Mouse (Mus musculus): ENCODE measurements at regions not wholly inside any gene's neighbourhood (a gene's known extent, or its start where the extent isn't known, plus 50 kb on each side); places are given as distances from the start of the nearest gene placed in this dataset.

DNA sequence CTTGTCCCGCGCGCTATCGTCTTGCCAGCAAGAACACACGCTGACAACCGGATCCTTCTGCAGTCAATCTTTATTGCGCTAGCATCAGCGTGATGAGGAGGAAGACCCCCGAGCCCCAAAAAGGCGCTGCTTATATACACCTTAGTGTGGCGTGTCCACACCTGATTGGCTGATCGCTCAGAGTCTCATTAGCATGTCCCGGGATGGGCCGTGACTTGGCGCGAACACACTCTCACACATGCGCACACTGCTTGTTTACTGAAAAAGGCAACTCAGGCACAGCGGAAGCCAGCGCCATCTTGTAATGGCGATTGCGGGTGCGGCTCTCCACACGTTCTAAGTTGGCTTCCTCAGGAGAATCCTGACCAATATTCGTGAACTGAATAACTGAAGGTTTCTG is 111.5 kb downstream of the Tsen15 start:
- no peak overlapping the region for H3K4me3 ChIP-seq
- ATAC-seq (ENCODE audit: insufficient number of reproducible peaks, insufficient read depth, low FRiP score, low TSS enrichment, low read depth), result no peak
- H3K4me2 ChIP-seq, result no peak overlapping the region
- no peak overlapping the region for H3K9ac ChIP-seq
- H3K27me3 ChIP-seq, result no peaks in the 10 kb centered on the region
- H3K27ac ChIP-seq, result no peak overlapping the region
- H3K36me3 ChIP-seq, result no peaks in the 10 kb centered on the region
- H3K9me3 ChIP-seq, result no peaks in the 10 kb centered on the region
- WGBS, result 96% methylated on average over 24 of the region's 24 CpGs
- H3K4me1 ChIP-seq, result no peaks in the 10 kb centered on the region

DNA sequence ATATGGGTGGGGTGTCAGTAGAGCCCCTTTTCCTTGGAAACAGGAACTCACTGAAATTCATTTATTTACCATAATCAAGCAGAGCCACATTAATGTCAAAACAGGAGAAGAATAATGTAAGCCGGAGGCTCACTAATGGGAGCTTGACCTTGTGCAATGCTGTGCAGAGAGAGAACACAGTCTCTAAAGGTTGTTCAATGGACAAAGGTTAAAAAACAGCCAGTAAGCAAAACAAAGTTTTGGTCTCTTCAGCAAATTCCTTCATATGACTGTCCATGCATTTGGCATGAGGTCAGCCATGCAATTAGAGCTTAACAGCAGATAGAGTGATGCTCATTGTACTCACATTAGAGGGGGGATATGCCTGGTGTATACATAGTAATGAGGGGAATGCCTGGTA is 113.1 kb downstream of the Tsen15 start:
- 83% methylated on average over 1 of the region's 1 CpGs for WGBS
- Histone ChIP-seq H3K4me2 (no peak overlapping the region), H3K4me3 (no peak overlapping the region), H3K27ac (no peak overlapping the region), H3K9ac (no peak overlapping the region), H3K4me1 (no peaks in the 10 kb centered on the region), H3K9me3 (no peaks in the 10 kb centered on the region), H3K27me3 (no peaks in the 10 kb centered on the region), H3K36me3 (no peaks in the 10 kb centered on the region)
- no peak for ATAC-seq (ENCODE audit: insufficient number of reproducible peaks, insufficient read depth, low FRiP score, low TSS enrichment, low read depth)

GRCm38 (mm10) chr1:152269936-152270702 is 116.4 kb downstream of the Tsen15 start:
- Histone ChIP-seq H3K9me3 (no peaks in the 10 kb centered on the region), H3K4me1 (no peaks in the 10 kb centered on the region), H3K27ac (no peak overlapping the region), H3K9ac (no peak overlapping the region), H3K4me2 (no peak overlapping the region), H3K27me3 (no peaks in the 10 kb centered on the region), H3K36me3 (no peaks in the 10 kb centered on the region), H3K4me3 (no peak overlapping the region)
- ATAC-seq (ENCODE audit: insufficient number of reproducible peaks, insufficient read depth, low FRiP score, low TSS enrichment, low read depth), result no peak
- WGBS, result 75% methylated on average over 10 of the region's 10 CpGs

DNA sequence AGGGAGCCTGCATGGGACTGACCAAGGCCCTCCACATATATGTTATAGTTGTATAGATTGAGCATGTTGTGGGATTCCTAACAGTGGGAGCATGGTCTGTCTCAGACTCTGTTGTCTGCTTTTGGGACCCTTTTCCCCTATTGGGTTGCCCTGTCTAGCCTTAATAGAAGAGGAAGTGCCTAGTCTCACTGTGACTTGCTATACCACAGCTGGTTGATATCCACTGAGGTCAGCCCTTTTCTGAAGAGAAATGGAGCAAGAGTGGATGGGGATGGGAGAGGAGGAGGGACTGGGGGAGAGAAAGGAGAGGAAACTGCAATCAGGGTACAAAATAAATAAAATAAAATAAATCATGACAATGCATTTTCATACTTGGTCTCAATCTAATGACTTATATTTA is 120.1 kb downstream of the Tsen15 start:
- H3K27ac ChIP-seq, result no peak overlapping the region
- H3K4me1 ChIP-seq, result no peaks in the 10 kb centered on the region
- no peak overlapping the region for H3K4me3 ChIP-seq
- no peak overlapping the region for H3K9ac ChIP-seq
- ATAC-seq (ENCODE audit: insufficient number of reproducible peaks, insufficient read depth, low FRiP score, low TSS enrichment, low read depth), result no peak
- no peak overlapping the region for H3K4me2 ChIP-seq
- H3K27me3 ChIP-seq, result no peaks in the 10 kb centered on the region
- no peaks in the 10 kb centered on the region for H3K9me3 ChIP-seq
- no peaks in the 10 kb centered on the region for H3K36me3 ChIP-seq

- ATAC-seq (ENCODE audit: insufficient number of reproducible peaks, insufficient read depth, low FRiP score, low TSS enrichment, low read depth), result no peak
- Histone ChIP-seq H3K27me3 (no peaks in the 10 kb centered on the region), H3K9ac (no peak overlapping the region), H3K4me1 (no peaks in the 10 kb centered on the region), H3K36me3 (no peaks in the 10 kb centered on the region), H3K9me3 (no peaks in the 10 kb centered on the region), H3K27ac (no peak overlapping the region), H3K4me3 (no peak overlapping the region), H3K4me2 (no peak overlapping the region)
- WGBS, result 77% methylated on average over 6 of the region's 6 CpGs
Measured at GRCm38 (mm10) chr1:152264981-152265380, 121.5 kb downstream of the Tsen15 start.

DNA sequence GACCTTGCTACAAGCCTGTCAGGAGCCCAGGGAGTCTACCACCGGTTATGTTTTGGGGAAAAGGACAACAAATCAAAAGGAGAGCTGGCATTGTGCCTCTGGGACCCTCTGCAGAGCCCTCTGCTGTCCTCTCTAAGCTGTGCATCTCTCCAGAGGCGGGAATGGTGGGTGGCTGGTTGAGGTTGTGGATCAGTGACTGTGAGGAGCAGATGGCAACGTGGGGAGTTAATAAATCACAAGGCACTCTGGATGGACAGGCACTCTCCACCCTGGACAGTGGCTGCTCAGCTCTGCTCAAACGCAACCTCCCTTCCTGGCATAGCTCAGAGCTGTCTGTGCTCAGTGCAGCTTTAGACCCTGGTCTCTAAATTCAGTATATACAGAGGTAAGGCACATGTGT is 125.0 kb downstream of the Tsen15 start:
- no peak for ATAC-seq (ENCODE audit: insufficient number of reproducible peaks, insufficient read depth, low FRiP score, low TSS enrichment, low read depth)
- Histone ChIP-seq H3K36me3 (no peaks in the 10 kb centered on the region), H3K4me3 (no peak overlapping the region), H3K9ac (no peak overlapping the region), H3K9me3 (no peaks in the 10 kb centered on the region), H3K27ac (no peak overlapping the region), H3K4me2 (no peak overlapping the region), H3K27me3 (no peaks in the 10 kb centered on the region), H3K4me1 (0 out of 2 replicates have a peak, but pooled peaks cover 8% of the 10 kb centered on the region)
- WGBS, result 46% methylated on average over 4 of the region's 4 CpGs

- H3K9ac ChIP-seq, result no peak overlapping the region
- H3K4me1 ChIP-seq, result 0 out of 2 replicates have a peak, but pooled peaks cover 8% of the 10 kb centered on the region
- H3K27me3 ChIP-seq, result no peaks in the 10 kb centered on the region
- no peak overlapping the region for H3K4me2 ChIP-seq
- H3K9me3 ChIP-seq, result no peaks in the 10 kb centered on the region
- no peak for ATAC-seq (ENCODE audit: insufficient number of reproducible peaks, insufficient read depth, low FRiP score, low TSS enrichment, low read depth)
- no peaks in the 10 kb centered on the region for H3K36me3 ChIP-seq
- 78% methylated on average over 1 of the region's 1 CpGs for WGBS
- no peak overlapping the region for H3K27ac ChIP-seq
- H3K4me3 ChIP-seq, result no peak overlapping the region
Measured at GRCm38 (mm10) chr1:152260950-152261349, 125.5 kb downstream of the Tsen15 start.

GRCm38 (mm10) chr1:152258258-152258657 is 128.2 kb downstream of the Tsen15 start:
- no peak overlapping the region for H3K27ac ChIP-seq
- no peaks in the 10 kb centered on the region for H3K36me3 ChIP-seq
- H3K9me3 ChIP-seq, result no peaks in the 10 kb centered on the region
- H3K9ac ChIP-seq, result no peak overlapping the region
- no peak overlapping the region for H3K4me3 ChIP-seq
- H3K4me2 ChIP-seq, result no peak overlapping the region
- 61% methylated on average over 12 of the region's 12 CpGs for WGBS
- H3K4me1 ChIP-seq, result 0 out of 2 replicates have a peak, but pooled peaks cover 8% of the 10 kb centered on the region
- no peak for ATAC-seq (ENCODE audit: insufficient number of reproducible peaks, insufficient read depth, low FRiP score, low TSS enrichment, low read depth)
- H3K27me3 ChIP-seq, result no peaks in the 10 kb centered on the region

DNA sequence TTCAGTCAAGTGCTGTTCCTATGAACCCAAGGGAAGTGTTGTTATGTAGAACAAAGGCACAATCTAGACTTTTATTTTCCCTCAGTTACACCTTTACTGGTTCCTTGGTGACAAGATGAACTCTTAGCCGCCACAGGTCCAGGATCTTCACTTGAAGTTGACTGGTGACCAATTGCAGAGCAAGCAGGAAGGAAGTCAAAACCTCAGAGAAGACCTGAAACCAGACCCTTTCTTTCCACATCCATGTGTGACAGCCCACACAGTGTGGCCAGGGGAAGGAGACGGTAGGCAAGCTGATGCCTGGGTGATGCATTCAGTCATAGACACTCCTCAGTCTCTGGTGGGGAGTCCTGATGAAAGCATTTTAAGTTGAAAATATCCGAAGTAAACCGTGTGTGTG is 132.6 kb downstream of the Tsen15 start:
- H3K4me3 ChIP-seq, result no peak overlapping the region
- no peaks in the 10 kb centered on the region for H3K27me3 ChIP-seq
- H3K36me3 ChIP-seq, result no peaks in the 10 kb centered on the region
- 0 out of 2 replicates have a peak, but pooled peaks cover 8% of the 10 kb centered on the region for H3K4me1 ChIP-seq
- no peak for ATAC-seq (ENCODE audit: insufficient number of reproducible peaks, insufficient read depth, low FRiP score, low TSS enrichment, low read depth)
- H3K27ac ChIP-seq, result no peak overlapping the region
- H3K4me2 ChIP-seq, result no peak overlapping the region
- H3K9me3 ChIP-seq, result no peaks in the 10 kb centered on the region
- H3K9ac ChIP-seq, result no peak overlapping the region
- WGBS, result 71% methylated on average over 4 of the region's 4 CpGs

DNA sequence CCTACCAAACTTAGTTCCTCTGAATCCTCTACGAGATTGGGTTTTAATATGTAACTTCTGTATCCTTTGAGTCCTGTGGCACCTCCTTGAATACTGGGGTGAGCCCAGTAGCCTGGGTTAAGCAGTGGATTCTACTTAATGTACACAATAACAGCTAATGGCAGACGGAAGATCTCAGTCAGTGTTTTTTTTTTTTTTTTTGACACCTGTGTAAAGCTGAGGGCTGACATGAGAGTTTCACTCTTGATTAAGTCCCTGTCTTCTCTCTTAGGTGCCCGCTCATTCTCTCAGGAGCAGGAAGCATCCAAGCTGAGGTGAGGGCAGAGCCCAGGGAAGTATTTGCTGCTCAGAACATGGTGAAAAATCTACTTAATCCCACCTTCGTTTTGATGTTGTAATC is 133.0 kb downstream of the Tsen15 start:
- Histone ChIP-seq H3K4me1 (0 out of 2 replicates have a peak, but pooled peaks cover 5% of the 10 kb centered on the region), H3K9me3 (no peaks in the 10 kb centered on the region)
- ATAC-seq (ENCODE audit: insufficient number of reproducible peaks, insufficient read depth, low FRiP score, low TSS enrichment, low read depth), result no peak

GRCm38 (mm10) chr1:152252658-152253267 is 133.7 kb downstream of the Tsen15 start:
- no peak overlapping the region for H3K27ac ChIP-seq
- ATAC-seq (ENCODE audit: insufficient number of reproducible peaks, insufficient read depth, low FRiP score, low TSS enrichment, low read depth), result no peak
- no peaks in the 10 kb centered on the region for H3K27me3 ChIP-seq
- H3K4me3 ChIP-seq, result no peak overlapping the region
- H3K4me2 ChIP-seq, result no peak overlapping the region
- WGBS, result 82% methylated on average over 9 of the region's 9 CpGs
- H3K9me3 ChIP-seq, result no peaks in the 10 kb centered on the region
- no peaks in the 10 kb centered on the region for H3K36me3 ChIP-seq
- H3K4me1 ChIP-seq, result no peaks in the 10 kb centered on the region
- no peak overlapping the region for H3K9ac ChIP-seq

More for the DNA sequence above, 133.0 kb downstream of the Tsen15 start:
- 81% methylated on average over 4 of the region's 4 CpGs for WGBS
- no peak overlapping the region for H3K4me3 ChIP-seq
- H3K36me3 ChIP-seq, result no peaks in the 10 kb centered on the region
- H3K27me3 ChIP-seq, result no peaks in the 10 kb centered on the region
- no peak overlapping the region for H3K9ac ChIP-seq
- no peak overlapping the region for H3K27ac ChIP-seq
- H3K4me2 ChIP-seq, result no peak overlapping the region

DNA sequence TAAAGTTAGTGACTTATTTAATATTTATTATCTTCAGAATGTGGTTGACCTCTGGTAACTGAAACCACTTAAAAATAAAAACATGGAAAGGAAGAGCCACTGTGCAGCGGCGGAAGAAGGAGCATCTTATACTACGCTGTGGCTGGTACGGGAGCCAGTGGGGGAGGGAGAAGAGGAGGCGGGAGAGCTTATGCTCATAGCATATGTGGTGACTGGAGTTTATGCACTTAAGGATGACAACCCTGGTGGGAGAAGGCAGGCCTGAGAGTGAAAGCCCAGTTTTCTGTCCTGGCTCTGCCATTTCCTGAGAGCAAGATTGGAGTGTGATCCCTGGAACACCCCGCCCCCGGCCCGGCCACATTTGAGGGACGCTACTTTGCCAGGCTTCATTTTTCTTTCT is 145.5 kb downstream of the Tsen15 start:
- Histone ChIP-seq H3K27ac (no peak overlapping the region), H3K9me3 (no peaks in the 10 kb centered on the region), H3K36me3 (no peaks in the 10 kb centered on the region), H3K4me2 (no peak overlapping the region), H3K27me3 (no peaks in the 10 kb centered on the region), H3K4me3 (no peak overlapping the region), H3K9ac (no peak overlapping the region), H3K4me1 (no peaks in the 10 kb centered on the region)
- WGBS, result 91% methylated on average over 9 of the region's 9 CpGs
- no peak for ATAC-seq (ENCODE audit: insufficient number of reproducible peaks, insufficient read depth, low FRiP score, low TSS enrichment, low read depth)
